Mouse (Mus musculus): Measurements from ENCODE around the gene Taar3. TPM values are rescaled to one million over a fixed set of nuclear protein-coding genes. Genes with fewer than 3 reads are reported as not detected.

Gene Taar3
- polyA plus RNA-seq, 1 experiment from 2014 or later = not detected

DNA sequence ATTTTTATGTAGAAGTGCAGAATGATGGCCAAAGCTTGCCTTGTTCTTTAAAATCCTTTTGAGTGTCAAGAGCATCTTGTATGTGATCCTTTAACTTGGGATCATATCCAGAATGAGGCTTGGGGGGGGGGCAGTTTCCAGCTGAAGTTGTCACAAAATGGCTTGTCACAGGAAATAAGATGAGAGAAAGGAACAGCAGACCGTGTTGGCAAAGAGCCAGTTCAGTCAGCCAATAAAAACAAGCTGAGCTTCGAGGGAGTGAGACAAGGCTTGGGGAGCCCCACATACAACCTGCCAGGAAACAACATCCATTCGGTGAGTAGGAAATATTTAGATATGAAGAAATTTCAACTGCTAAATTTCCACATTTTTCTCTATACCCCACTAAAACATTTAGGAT is 14.1 kb downstream of the Taar3 start:
- H3K27me3 ChIP-seq = no peaks in the 10 kb centered on the region
- H3K4me2 ChIP-seq = no peak overlapping the region
- H3K36me3 ChIP-seq (replicated peaks) = no peaks in the 10 kb centered on the region
- no peak overlapping the region for H3K9ac ChIP-seq
- H3K9me3 ChIP-seq = no peaks in the 10 kb centered on the region
- H3K4me1 ChIP-seq = no peaks in the 10 kb centered on the region
- ATAC-seq (ENCODE audit: low FRiP score) = no peak
- 62% methylated on average over 3 of the region's 3 CpGs for WGBS
- no peak overlapping the region for H3K27ac ChIP-seq
- no peak overlapping the region for H3K4me3 ChIP-seq (replicated peaks)

DNA sequence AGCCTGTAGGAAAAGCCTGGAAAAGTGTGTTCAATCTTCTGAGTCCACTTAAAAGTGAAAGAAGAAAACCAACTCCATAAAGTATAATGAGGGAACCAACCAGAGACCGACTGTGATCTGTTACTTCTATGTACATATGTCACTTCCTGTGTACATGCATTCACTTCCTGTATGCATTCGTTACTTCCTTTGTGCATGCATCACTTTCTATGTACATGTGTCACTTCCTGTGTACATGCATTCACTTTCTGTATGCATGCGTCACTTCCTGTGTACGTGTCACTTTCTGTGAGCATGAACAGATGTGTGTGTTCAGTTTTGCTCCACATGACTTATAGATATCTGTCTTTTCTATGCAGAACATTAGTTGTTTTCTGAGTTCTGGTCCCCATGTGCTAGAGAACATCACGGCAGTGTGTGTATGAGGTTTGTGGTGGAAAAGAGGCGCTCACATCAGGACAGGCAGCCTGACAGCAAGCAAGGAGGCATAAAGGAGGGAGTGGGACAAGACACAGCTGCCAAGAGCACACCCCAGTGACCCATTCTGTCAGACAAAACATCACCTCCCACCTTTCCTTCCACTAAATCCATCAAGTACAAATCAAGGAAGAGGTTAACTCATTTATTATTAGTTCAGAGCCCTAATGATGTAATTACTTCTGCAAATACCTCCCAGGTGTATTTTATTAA is 15.7 kb downstream of the Taar3 start:
- H3K4me3 ChIP-seq (replicated peaks) = no peak overlapping the region
- H3K4me2 ChIP-seq = no peak overlapping the region
- no peak overlapping the region for H3K9ac ChIP-seq
- H3K36me3 ChIP-seq (replicated peaks) = no peaks in the 10 kb centered on the region
- no peaks in the 10 kb centered on the region for H3K4me1 ChIP-seq
- 91% methylated on average over 6 of the region's 6 CpGs for WGBS
- no peak overlapping the region for H3K27ac ChIP-seq
- ATAC-seq (ENCODE audit: low FRiP score) = no peak
- no peaks in the 10 kb centered on the region for H3K27me3 ChIP-seq
- no peaks in the 10 kb centered on the region for H3K9me3 ChIP-seq

DNA sequence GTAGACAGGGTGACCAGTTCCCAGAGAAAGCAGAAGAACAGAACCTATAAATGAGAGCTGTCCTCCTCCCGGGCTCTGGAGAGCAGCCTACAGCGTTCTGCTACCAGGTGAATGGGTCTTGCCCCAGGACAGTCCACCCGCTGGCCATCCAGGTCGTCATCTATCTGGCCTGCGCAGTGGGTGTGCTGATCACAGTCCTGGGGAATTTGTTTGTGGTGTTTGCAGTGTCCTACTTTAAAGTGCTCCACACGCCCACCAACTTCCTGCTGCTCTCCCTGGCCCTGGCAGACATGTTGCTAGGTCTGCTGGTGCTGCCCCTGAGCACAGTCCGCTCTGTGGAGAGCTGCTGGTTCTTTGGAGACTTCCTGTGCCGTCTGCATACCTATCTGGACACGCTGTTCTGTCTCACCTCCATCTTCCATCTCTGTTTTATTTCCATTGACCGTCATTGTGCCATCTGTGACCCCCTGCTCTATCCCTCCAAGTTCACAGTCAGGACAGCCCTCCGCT is 21.4 kb downstream of the Taar3 start, which contains the start of gene Taar5:
Gene Taar5 (plus strand): TSS at position 51 of the 510 bp plus-strand sequence.
- Histone ChIP-seq H3K9ac (no peak within 1 kb of the TSS), H3K4me1 (no peaks in the 10 kb centered on the region), H3K4me3 (replicated peaks) (no peak within 1 kb of the TSS), H3K36me3 (replicated peaks) (no peaks in the 10 kb centered on the region), H3K27me3 (no peaks in the 10 kb centered on the region), H3K4me2 (no peak within 1 kb of the TSS), H3K9me3 (no peaks in the 10 kb centered on the region), H3K27ac (no peak within 1 kb of the TSS)
- no peak for ATAC-seq (ENCODE audit: low FRiP score)
- 89% methylated on average over 11 of the region's 11 CpGs for WGBS

DNA sequence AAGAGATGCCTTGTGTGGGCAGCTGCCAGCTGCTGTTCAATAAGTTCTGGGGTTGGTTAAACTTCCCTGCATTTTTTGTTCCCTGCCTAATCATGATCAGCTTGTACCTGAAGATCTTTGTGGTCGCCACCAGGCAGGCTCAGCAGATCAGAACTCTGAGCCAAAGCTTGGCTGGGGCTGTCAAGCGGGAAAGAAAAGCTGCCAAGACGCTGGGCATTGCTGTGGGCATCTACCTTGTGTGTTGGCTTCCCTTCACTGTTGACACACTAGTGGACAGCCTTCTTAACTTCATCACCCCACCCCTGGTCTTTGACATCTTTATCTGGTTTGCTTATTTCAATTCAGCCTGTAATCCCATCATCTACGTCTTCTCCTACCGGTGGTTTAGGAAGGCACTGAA is 21.9 kb downstream of the Taar3 start:
- Histone ChIP-seq H3K27ac (no peak overlapping the region), H3K4me1 (no peaks in the 10 kb centered on the region), H3K36me3 (replicated peaks) (no peaks in the 10 kb centered on the region), H3K9ac (no peak overlapping the region), H3K9me3 (no peaks in the 10 kb centered on the region), H3K4me3 (replicated peaks) (no peak overlapping the region), H3K4me2 (no peak overlapping the region), H3K27me3 (no peaks in the 10 kb centered on the region)
- no peak for ATAC-seq (ENCODE audit: low FRiP score)
- WGBS = 86% methylated on average over 5 of the region's 5 CpGs

DNA sequence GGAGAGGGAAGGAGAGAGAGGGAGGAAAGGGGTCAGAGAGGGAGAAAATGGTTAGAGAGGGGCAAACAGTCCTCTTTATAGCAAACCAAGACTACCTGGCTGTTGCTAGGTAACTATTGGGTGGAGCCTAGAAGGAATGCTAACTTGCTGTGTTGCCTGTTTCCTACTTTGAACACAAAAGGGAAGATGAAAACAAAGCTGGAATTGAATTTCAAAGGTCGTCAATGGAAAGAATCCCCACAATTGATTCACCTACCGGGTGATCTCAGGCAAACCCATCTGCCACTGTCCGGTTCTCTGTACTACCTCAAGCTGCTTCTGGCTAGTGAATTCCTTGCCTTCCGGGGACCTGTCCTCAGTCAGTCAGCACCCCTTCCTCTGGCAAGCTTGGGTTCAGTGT is 28.6 kb downstream of the Taar3 start:
- H3K4me1 ChIP-seq = no peaks in the 10 kb centered on the region
- H3K9me3 ChIP-seq = no peaks in the 10 kb centered on the region
- H3K4me3 ChIP-seq (replicated peaks) = no peak overlapping the region
- no peak overlapping the region for H3K27ac ChIP-seq
- H3K4me2 ChIP-seq = no peak overlapping the region
- no peak overlapping the region for H3K9ac ChIP-seq
- no peaks in the 10 kb centered on the region for H3K27me3 ChIP-seq
- H3K36me3 ChIP-seq (replicated peaks) = no peaks in the 10 kb centered on the region
- 36% methylated on average over 4 of the region's 4 CpGs for WGBS
- ATAC-seq (ENCODE audit: low FRiP score) = no peak

DNA sequence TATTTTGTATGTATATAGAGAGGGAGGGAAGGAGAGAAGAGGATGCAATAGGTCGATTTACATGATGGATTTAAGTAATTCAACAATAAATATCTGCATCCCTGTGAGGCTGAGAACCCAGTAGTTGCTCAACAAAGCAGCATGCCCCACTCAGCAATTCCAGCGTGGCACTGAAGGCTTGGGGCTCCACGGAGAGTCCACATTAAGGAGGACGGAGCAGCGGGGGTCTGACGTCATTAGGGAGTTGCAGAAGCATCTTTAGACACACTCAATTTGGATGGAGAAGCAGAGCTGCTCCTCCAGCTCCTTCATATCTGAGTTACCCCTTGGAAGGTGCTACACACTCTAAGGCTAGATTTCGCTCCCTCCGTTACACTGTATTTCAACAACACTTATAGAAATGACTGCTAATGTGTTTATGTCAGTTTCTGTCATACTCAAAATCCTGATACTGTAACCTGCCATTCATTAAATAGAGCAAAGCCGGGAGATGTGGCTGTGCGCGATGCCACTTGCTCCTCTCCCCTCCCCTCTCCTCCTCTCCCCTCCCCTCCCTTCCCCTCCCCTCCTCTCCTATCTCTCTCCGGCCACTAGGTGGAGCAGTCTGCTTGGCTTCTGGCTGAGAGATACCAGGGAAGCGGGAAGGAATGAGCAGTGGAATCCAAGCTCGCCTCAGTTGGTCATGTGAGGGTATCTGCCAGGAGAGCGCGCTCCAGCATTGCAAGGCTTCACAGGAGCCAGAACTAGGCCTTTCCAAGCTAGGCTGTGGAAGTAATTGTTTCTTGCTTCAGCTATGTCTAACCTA is 29.7 kb downstream of the Taar3 start:
- Histone ChIP-seq H3K4me2 (no peak overlapping the region), H3K27me3 (no peaks in the 10 kb centered on the region), H3K27ac (no peak overlapping the region), H3K9ac (no peak overlapping the region), H3K4me3 (replicated peaks) (no peak overlapping the region), H3K4me1 (no peaks in the 10 kb centered on the region), H3K9me3 (no peaks in the 10 kb centered on the region), H3K36me3 (replicated peaks) (no peaks in the 10 kb centered on the region)
- 40% methylated on average over 16 of the region's 16 CpGs for WGBS
- peak; percentile 89 for ATAC-seq (ENCODE audit: low FRiP score)

DNA sequence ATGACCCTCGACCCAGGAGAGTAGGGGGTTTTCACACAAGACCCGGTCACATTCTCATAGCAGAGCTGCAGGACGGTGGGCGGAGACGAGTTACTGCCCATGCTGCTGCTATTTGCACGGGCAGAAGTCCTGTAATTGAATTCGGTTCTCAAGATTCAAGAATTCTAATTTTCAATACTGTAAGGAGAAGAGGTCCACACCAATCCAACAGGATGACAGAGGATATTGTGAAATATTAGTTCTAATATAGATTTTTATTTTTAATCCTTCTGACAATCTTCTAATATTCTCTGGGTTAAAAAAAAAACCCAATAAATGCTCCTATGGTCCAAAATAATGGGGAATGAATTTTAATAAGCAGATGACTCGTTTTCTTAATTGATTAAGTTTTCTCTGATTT is 36.2 kb downstream of the Taar3 start, which contains the start of gene Taar6:
Gene Taar6 (minus strand): TSS at position 101 of the 400 bp plus-strand sequence.
- Histone ChIP-seq H3K9me3 (no peaks in the 10 kb centered on the region), H3K4me3 (replicated peaks) (no peak within 1 kb of the TSS), H3K27ac (no peak within 1 kb of the TSS), H3K9ac (no peak within 1 kb of the TSS), H3K4me1 (no peaks in the 10 kb centered on the region), H3K36me3 (replicated peaks) (no peaks in the 10 kb centered on the region), H3K4me2 (no peak within 1 kb of the TSS), H3K27me3 (no peaks in the 10 kb centered on the region)
- ATAC-seq (ENCODE audit: low FRiP score) = no peak
- WGBS = 86% methylated on average over 8 of the region's 8 CpGs

DNA sequence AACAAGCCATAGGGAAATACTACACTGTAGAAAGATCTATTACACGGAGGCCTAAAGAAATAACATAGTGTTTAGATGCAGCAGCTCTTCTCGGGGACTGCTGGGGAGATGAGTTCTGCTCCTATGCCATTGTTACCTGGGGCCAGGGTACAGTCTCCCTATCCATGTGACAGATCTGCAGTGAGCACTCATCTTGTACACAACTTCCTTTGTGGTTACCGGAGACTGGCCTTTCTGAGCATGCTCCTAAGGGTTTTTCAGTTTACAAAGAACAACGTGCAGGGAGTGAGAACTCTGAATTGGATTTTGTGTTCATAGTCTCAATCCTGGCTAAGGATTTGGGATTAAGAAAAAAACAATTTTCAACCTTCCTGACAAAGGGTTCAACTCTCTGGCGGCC is 37.1 kb downstream of the Taar3 start:
- Histone ChIP-seq H3K27me3 (no peaks in the 10 kb centered on the region), H3K4me2 (no peak overlapping the region), H3K4me3 (replicated peaks) (no peak overlapping the region), H3K36me3 (replicated peaks) (no peaks in the 10 kb centered on the region), H3K9me3 (no peaks in the 10 kb centered on the region), H3K4me1 (no peaks in the 10 kb centered on the region), H3K27ac (no peak overlapping the region), H3K9ac (no peak overlapping the region)
- ATAC-seq (ENCODE audit: low FRiP score) = no peak
- WGBS = 78% methylated on average over 5 of the region's 5 CpGs

DNA sequence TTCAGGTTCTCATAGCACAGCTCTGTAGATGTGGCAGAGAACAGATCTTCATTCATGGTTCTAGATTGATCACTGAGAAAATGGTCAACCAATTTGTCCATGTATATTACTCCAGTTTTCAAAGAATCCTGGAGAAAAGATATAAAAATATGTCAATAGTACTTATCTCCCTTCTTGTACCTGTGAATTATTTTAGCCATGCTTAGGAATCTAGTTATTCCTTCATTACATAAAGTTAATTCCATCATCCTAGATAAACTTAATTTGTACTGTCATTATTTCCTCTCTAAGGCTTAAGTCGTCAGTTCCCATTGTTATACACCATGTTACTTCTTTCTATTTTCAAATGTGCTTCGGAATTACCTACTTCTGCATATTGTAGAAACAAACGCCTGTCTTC is 44.0 kb downstream of the Taar3 start, which contains the start of gene Taar7a:
Gene Taar7a (minus strand): TSS at position 101 of the 400 bp plus-strand sequence.
- H3K4me1 ChIP-seq = no peaks in the 10 kb centered on the region
- no peaks in the 10 kb centered on the region for H3K36me3 ChIP-seq (replicated peaks)
- 88% methylated on average over 3 of the region's 3 CpGs for WGBS
- H3K9me3 ChIP-seq = no peaks in the 10 kb centered on the region
- no peak within 1 kb of the TSS for H3K4me2 ChIP-seq
- H3K9ac ChIP-seq = no peak within 1 kb of the TSS
- no peak within 1 kb of the TSS for H3K4me3 ChIP-seq (replicated peaks)
- no peak within 1 kb of the TSS for H3K27ac ChIP-seq
- no peaks in the 10 kb centered on the region for H3K27me3 ChIP-seq
- no peak for ATAC-seq (ENCODE audit: low FRiP score)

DNA sequence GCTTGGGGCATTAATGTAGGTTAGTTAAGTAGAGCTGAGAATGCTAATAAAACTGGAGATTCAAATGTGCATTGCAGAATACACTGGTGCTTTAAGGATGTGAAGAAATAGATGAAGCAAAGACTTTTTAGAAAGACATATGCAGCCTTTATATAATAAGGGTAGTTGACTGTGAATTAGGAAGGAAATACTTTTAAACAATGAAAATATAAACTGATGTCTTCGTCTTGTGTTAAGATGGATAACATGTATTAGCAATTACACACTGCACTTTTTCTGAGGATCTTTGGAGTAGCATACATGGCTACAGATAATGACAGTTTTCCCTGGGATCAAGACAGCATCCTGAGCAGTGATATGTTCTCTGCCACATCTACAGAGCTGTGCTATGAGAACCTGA is 50.3 kb downstream of the Taar3 start, which contains the start of gene Taar7b:
Gene Taar7b (plus strand): TSS at position 301 of the 400 bp plus-strand sequence.
- 89% methylated on average over 1 of the region's 1 CpGs for WGBS
- H3K9ac ChIP-seq = no peak within 1 kb of the TSS
- ATAC-seq (ENCODE audit: low FRiP score) = no peak
- no peak within 1 kb of the TSS for H3K27ac ChIP-seq
- no peaks in the 10 kb centered on the region for H3K9me3 ChIP-seq
- no peaks in the 10 kb centered on the region for H3K36me3 ChIP-seq (replicated peaks)
- no peak within 1 kb of the TSS for H3K4me3 ChIP-seq (replicated peaks)
- H3K27me3 ChIP-seq = no peaks in the 10 kb centered on the region
- H3K4me2 ChIP-seq = no peak within 1 kb of the TSS
- no peaks in the 10 kb centered on the region for H3K4me1 ChIP-seq
